Mouse (Mus musculus) liver, embryonic 16.5 days (tissue): Measurements from ENCODE around the gene Saysd1. TPM values are rescaled to one million over a fixed set of nuclear protein-coding genes. Genes with fewer than 3 reads are reported as not detected.

Source experiments
- polyA plus RNA-seq: library from polyadenylated mRNA; unstranded; fragments of >200 nt; fragmentation: Nextera tagmentation; extraction: Ambion mirVana; gene quantifications from 2 replicates; pipeline ENCODE4 v1.2.1, GENCODE M21; 2015

The Saysd1 gene
- polyA plus RNA-seq, 1 experiment from 2014 or later, result 4.0 TPM

Other genes with a start within 250 kb of the Saysd1 start
- 9.4 and 11.6 TPM in 2 replicates for gene Gng2, start 160.9 kb downstream of the Saysd1 start, polyA plus RNA-seq
- 4.7 and 5.1 TPM in 2 replicates for gene Kcnk5, start 43.3 kb upstream of the Saysd1 start, polyA plus RNA-seq
- 10.6 and 11.3 TPM in 2 replicates for gene Kcnk16, start 130.7 kb upstream of the Saysd1 start, polyA plus RNA-seq
- 5.0 and 5.1 TPM in 2 replicates for gene Nudt13, start 156.2 kb upstream of the Saysd1 start, polyA plus RNA-seq
- 24.5 and 24.8 TPM in 2 replicates for gene Ecd, start 209.6 kb upstream of the Saysd1 start, polyA plus RNA-seq
- gene Fam149b, start 209.6 kb upstream of the Saysd1 start, polyA plus RNA-seq, result 7.1 and 8.8 TPM in 2 replicates